Mouse (Mus musculus) spleen, postnatal 14 days (tissue): ENCODE data around the gene Eif4e1b.

Experiments used
- DNase-seq, 2 experiments: peaks; one replicate each; pipeline ENCODE4 v3.0.0; 2021 to 2022; ENCODE audit warnings: low spot score in 2 of 2

Gene Eif4e1b

DNA sequence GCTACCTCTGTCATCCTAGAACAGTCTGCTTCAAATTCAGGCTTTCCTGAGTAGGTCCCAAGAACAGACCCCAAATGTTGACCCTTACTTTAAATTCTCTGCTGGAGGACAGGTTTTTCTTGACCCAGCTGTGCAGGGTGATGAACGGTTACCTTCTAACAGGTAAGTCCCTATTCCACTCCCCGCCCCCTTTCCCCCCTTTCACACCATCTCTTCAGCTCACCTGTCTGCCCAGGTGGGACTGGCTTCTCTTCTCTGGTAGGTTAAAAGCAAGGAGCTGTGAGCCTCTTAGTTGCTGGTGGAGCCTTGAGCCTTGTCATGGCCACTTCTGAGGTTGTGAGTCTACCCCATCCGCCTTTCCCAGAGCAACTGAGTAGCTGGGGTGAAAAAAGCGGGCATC lies at the start of gene Eif4e1b:
Gene Eif4e1b, plus strand, starts transcription at position 301 of the 400 bp plus-strand sequence.
- DNase-seq: no peak

GRCm38 (mm10) chr13:54736931-54737330 lies 46.9 kb upstream of the Eif4e1b start:
- DNase-seq: no peak

GRCm38 (mm10) chr13:54737488-54738212 lies 46.1 kb upstream of the Eif4e1b start:
- DNase-seq: no peak

DNA sequence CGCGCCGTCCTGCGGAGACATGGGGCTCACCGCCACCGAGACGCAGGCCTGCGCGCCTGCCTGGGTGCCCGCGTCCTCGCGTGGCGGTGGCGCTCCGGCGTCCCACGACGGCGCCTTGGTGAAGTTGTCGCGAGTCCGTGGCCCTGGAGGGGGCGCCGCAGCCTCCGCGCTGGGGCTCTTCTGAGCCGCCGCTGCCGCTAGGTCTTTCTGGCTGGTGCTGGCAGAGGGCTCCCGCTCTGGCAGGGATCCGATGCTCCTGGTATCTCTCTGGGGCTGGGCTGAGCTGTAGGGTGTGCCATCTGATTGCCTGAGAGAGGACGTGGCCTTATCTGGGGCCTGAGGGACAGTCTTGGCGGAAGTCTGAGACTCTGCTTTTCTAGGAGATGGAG lies 45.6 kb upstream of the Eif4e1b start:
- no peak for DNase-seq

- no peak for DNase-seq
These were observed 37.7 kb upstream of the Eif4e1b start for GRCm38 (mm10) chr13:54746110-54746509.

DNA sequence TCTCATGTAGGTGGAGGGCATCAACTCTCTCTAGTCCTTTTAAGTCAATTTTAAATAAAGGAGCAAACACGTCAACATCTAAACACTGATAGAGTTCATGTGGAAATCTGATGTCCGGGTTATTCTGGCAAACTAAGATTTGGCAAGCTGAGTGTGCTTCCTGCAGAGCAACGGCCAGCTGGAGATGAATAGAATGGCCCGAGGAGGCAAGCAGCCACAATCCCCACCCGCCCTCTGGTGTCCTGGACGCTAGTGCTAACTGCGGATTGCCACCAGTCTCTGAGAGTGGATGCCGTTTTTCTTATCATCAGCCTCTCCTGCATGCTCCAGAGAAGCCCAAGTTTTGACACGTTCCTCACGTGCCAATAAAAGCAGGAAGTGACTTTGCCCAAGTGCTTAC lies 36.9 kb upstream of the Eif4e1b start:
- no peak for DNase-seq

DNA sequence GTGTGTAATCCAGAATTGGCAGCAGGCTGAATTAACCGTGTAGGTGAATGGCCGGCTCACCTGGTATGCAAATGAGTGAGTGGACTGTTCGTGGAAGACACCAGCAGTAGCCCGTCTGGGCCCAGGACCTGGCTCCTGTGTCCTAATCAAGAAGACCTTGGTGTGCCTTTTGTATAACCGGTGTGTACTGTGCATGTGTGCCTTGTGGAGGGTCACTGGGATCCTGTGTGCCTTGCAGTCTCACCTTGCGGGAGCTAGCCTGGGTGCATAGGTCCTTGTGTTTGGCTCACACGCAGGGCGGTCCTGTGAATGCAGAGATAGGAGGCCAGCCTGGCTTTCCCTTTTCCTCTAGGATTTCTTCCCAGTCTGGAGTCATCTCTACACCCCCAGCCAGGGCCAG lies 35.6 kb upstream of the Eif4e1b start:
- no peak for DNase-seq

- DNase-seq: no peak
These were observed 35.1 kb upstream of the Eif4e1b start for GRCm38 (mm10) chr13:54748721-54749060.

GRCm38 (mm10) chr13:54749061-54749863 lies 34.5 kb upstream of the Eif4e1b start:
- no peak for DNase-seq

DNA sequence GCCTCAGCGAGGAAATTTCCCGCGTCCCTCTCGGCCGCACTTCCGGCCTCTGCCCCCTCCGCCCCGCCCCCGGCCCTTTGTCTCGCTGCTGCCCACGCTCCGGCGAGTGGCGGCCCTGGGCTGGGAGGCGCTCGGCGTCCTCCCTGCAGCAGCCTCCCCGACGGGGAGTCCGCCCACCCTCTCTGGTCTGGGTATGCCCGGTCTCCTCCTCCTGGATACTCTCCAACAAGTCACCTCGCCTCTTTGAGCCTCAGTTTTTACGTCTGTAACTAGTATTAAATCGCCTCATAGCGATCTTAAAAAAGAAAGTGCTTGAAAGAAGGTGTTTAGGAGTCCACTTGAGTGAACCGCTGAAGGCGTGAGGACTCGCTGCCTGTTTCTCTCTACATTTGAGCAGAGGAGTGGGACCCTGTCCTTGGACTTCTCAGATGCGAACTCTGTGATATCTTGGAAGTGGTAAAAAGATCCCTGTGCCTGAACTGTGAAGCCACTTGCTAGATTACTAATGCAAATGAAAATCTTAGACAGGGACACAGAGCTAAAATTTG lies 33.9 kb upstream of the Eif4e1b start, which contains the start of gene Gprin1:
Gene Gprin1, minus strand, starts transcription at position 11 of the 548 bp plus-strand sequence.
- DNase-seq: no peak

- no peak for DNase-seq
These were observed 33.1 kb upstream of the Eif4e1b start for GRCm38 (mm10) chr13:54750699-54751098.

- DNase-seq: no peak
These were observed 31.1 kb upstream of the Eif4e1b start for GRCm38 (mm10) chr13:54752656-54753055.

GRCm38 (mm10) chr13:54753733-54754132 lies 30.1 kb upstream of the Eif4e1b start:
- DNase-seq: no peak

DNA sequence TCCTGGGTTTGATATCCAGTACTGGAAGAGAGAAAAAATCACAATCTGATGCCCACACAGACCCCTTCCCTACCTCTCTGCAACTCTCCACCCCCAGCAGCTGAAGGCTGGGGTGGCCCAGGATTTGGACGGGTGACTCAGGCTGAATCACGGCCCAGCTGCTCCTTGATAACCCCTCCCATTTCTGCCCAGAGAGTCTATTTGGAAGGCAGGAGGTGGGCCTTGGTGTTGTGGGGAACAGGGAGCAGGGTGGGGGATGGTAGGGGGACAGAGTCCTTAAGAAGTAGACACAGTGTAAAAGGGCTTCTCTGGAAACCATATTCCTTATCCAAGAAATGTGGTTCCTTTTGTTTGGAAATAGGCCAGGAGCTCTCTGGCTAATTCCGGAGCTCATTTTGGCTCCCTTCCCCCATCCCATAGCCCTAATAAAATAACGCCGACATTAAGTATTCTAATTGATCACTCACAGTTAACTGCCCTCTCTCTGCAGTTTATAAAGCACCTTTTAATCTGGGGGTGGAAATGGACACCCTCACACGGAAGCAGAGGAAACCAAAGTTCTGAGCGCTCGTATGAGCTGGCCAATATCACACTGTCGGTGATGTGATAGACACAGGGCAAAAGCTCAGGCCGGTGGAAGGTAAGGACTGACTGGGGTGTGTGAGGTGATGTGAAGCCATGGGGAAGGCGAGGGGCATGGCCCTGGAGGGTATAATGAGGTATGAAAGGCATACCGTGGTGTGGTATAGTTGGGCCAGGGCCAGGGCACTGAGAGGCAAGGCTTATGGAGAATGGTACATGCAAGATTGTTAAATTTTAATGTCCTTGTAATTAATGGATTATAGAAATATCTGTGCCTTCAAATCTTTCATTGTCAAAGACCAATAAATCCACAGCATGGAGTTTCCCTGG lies 29.4 kb upstream of the Eif4e1b start:
- no peak for DNase-seq

DNA sequence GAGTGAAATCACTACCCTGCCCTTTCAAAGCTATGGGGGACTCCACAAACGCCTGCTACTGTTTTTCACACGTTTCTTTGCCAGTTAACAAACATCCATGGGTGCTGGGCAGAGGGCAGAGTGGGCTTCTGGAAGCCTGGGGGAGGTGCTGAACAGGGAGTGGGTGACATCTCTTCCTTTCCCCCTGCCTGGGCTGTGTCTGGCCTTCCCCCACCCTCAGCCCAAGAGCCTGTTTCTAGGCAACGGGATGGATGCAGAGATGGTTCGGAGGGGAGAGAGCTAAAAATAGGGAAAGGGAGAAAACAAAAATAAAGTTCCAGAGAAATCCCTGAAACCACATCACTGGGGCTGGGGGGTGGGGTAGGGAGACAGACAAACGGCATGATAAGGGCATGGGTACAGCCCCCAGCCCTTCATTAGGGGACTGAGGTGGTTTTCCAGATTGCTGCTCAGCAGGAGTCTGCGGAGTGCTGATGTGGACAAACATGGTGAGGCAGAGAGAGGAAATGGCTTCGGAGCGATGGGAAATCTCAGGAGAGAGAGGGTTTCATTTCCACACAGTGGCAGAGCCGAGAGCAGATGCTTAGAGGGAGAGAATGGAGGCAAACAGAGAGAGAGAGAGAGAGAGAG lies 28.5 kb upstream of the Eif4e1b start:
- DNase-seq: no peak

DNA sequence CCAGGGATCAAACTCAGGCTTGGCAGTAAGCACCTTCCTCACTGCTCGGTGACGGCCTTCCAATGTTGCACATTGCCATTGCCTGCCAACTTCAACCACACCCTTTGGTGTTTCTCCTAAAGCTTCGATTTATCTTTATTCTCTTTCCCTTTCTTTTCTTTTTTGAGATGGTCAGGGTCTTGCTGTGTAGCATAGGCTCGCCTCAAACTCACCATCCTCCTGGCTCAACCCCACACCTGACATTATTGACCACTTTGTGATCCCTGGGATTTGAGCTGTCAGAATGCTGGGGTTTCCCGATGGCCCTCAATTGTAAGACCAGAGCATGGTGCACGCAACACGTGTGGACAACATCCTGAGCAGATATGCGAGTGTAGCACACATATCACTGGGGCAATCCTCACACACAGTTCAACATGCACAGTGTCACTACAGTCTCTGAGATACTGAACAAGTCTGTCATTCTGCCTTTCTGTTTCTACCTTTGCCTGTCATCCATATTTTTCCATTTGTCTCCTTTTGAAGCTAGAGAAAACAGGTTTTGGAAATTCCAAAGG lies 27.6 kb upstream of the Eif4e1b start:
- no peak for DNase-seq

DNA sequence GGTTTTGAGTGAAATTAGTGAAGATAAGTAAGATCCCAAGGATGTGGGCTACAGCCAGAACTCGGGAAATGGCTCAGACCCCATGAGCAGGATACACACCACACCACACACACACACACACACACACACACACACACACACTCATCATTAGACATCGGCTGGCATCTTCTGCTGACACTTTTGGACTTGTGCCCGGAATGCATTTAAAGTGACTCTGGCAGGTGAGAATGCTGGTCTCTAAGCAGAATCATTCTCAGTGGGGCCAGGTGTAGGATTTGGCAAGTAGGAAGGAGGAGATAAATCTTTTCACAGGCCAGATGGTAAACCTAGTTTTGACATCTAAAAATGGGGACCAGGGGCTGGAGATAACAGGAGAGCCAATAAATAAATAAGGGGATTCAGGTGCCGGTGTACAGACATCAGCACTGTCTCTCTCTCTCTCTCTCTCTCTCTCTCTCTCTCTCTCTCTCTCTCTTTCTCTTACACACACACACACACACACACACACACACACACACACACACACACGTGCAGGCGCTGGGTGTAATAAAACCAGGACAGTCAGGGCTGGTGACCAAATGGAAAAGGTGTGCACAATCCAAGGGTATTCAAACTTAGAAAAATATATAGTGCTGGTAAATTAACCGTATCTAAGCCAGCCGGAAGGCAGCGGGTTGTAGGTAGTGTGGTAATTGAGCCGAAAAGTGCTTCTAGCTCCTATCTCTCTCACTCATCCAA lies 26.5 kb upstream of the Eif4e1b start:
- DNase-seq: no peak

DNA sequence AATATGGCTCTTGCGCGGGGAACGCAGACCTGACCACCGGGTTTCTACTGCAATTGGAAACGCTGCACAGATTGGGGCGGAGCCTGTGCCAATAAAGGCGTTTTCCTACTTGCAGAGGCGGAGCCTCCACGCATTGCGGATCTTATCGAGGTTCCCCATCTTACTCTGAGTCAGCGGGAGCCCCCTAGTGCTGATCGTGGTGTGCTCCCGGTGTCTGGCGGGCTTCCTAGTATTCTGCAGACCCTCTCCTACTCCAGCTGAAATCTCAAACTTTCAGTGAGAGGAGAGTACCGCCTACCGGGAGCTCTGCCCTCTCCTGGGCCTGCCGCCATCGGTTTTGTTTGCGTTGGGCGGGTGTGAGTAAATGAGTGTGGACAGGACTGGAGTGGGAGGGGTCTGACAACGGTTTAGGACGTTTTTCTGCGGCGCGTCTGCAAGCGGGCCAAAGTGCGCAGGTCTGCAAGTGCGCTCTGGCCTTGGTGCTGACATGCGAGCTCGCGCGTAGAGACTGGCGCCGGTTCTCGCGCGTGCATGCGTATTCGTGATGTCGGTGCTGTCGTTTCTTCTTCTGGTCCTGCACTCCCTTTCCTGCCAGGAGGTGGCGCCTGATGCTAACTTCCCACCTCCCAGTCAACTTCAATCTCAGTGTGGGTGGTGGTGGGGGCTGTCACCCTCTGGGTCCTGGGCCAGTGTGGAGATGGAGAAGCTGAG lies 25.6 kb upstream of the Eif4e1b start:
- DNase-seq: peak in 1 of 2 experiments; percentile 19

DNA sequence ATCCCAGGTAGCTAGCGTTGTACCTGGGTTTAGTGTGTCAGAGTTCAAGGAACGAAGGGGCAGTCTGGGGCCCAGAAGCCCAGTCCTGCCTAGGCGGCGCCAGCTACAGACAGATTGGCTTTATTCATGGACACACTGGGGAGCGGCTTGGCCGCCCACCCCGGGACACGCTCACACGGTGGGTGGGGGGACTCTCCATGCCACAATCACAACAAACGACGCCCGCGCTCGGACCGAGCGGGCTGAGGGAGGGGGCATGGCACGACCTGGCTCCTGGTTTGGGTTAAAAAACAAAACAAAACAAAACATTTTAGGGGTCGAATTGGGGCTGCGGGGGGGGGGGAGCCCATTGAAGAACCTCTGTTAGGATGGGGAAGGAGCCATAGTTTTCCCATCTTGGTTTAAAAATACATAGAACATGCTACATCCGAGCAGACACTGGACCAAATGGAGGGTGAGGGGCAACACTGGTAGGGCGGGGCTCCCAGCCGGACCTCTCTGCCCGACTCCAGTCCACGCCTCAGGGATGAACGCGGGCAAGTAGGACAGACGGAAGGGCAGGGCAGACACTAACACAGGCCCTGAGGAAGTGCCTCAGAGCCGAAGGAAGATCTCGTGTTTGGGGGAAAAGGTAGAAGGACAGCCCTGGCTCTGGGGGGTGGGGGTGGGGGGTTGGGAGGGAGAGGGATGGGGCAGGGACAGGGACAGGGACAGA lies 24.9 kb upstream of the Eif4e1b start:
- DNase-seq: no peak
